Mouse (Mus musculus) ES-E14 (cell line): ENCODE results near the gene Umps. TPM values are rescaled to one million over a fixed set of nuclear protein-coding genes. Genes with fewer than 3 reads are reported as not detected.

Experiments used
- DNase-seq: peaks from one replicate; pipeline ENCODE4 v3.0.0-alpha.2; 2013; ENCODE audit warnings: low read depth, low spot score
- H3K27ac ChIP-seq: 2 replicates; pipeline ENCODE4 v1.5.1; 2012; ENCODE audit warnings: low read depth, mild to moderate bottlenecking, low read length, moderate library complexity, mixed read lengths; ENCODE audit not compliant: poor library complexity, insufficient read depth, severe bottlenecking
- H3K36me3 ChIP-seq: 2 replicates; pipeline ENCODE4 v1.6.1; 2012; ENCODE audit warnings: mild to moderate bottlenecking, low read length, moderate library complexity, mixed read lengths; ENCODE audit not compliant: control insufficient read depth, poor library complexity, insufficient read depth, severe bottlenecking
- H3K4me1 ChIP-seq, 2 experiments: fragments of 150-350 bp in 1 of 2; sonication (generic) in 1 of 2; 2 replicates each; pipeline ENCODE4 v1.6.1; 2012; ENCODE audit warnings: low read length in 2 of 2, mild to moderate bottlenecking in 1 of 2, mixed read lengths in 1 of 2; ENCODE audit not compliant: control insufficient read depth in 2 of 2, insufficient read depth in 2 of 2, poor library complexity in 1 of 2
- H3K4me3 ChIP-seq, 2 experiments: fragments of 150-350 bp in 1 of 2; sonication (generic) in 1 of 2; 2 replicates each; pipeline ENCODE4 v1.5.1; 2012; ENCODE audit warnings: low read length in 2 of 2, low read depth in 1 of 2, mild to moderate bottlenecking in 1 of 2, mixed read lengths in 1 of 2; ENCODE audit not compliant: insufficient read depth in 1 of 2, poor library complexity in 1 of 2, severe bottlenecking in 1 of 2
- H3K9ac ChIP-seq: 2 replicates; pipeline ENCODE4 v1.6.1; 2012; ENCODE audit warnings: low read depth, mild to moderate bottlenecking, low read length, mixed read lengths; ENCODE audit not compliant: poor library complexity, insufficient read depth, severe bottlenecking
- H3K9me3 ChIP-seq: fragments of 150-350 bp; sonication (generic); 2 replicates; pipeline ENCODE4 v1.6.1; 2012; ENCODE audit warnings: low read depth, mild to moderate bottlenecking, low read length; ENCODE audit not compliant: control insufficient read depth, insufficient read depth
- CHD2 ChIP-seq: IDR thresholded peaks from 2 replicates; pipeline ENCODE4 v1.6.1; 2014; ENCODE audit warnings: mild to moderate bottlenecking, low read depth, low read length, inconsistent platforms
- HCFC1 ChIP-seq: IDR thresholded peaks from 2 replicates; pipeline ENCODE4 v1.6.1; 2012; ENCODE audit warnings: low read length, inconsistent platforms, borderline replicate concordance; ENCODE audit not compliant: insufficient read depth
- MAFK ChIP-seq: IDR thresholded peaks from 2 replicates; pipeline ENCODE4 v1.6.1; 2014; ENCODE audit warnings: mild to moderate bottlenecking, low read depth, low read length, inconsistent platforms; ENCODE audit not compliant: insufficient read depth
- ZC3H11A ChIP-seq: IDR thresholded peaks from 2 replicates; pipeline ENCODE4 v1.6.1; 2012; ENCODE audit warnings: low read depth, mild to moderate bottlenecking, inconsistent platforms, low read length, borderline replicate concordance
- ZNF384 ChIP-seq: IDR thresholded peaks from 2 replicates; pipeline ENCODE4 v1.6.1; 2012; ENCODE audit warnings: low read depth, low read length, inconsistent platforms
- in situ Hi-C, 2 experiments: fragments of 600-800 bp; cut with MboI; formaldehyde crosslinking; loops; one replicate each; pipeline ENCODE4 v1.15.1; 2025; ENCODE audit warnings: low sequenced_read_pairs in 2 of 2, inconsistent platforms in 1 of 2; ENCODE audit not compliant: unreplicated experiment in 2 of 2
- total RNA-seq: library from RNA; depleted of rRNA; stranded (reverse); fragments of 300-350 nt; gene quantifications from 2 replicates; pipeline ENCODE4 v1.2.3, GENCODE M21; 2012

The Umps gene
- total RNA-seq, 1 experiment = 81.2 TPM

DNA sequence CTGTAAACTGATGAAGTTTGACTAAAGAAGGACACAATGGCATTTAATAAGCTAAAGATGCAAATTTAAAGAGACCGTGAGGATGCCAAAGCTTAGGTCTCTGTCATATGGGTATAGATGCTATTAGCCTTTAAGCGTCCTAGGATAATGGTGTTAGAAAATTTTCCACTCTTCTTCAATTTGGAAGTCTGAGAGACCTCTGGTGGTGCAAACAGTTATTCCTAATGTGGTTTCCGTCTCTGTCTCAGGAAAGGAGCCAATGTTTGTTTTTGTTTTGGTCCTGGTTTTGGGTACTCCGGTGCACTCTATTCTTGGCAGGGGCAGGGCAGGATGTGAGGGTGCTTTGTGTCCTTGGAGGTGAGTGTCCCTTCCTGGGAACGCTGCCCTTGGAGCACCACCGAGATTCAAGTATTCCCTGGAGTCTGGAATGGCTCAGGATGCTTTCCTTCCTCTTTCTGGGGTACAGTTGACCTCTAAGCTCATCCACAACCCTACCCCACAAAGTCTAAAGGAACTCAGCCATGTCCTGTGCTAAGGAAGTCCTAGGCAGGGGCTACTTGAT is 39.5 kb downstream of the Umps start:
- in situ Hi-C loops = no loop called here
- TF ChIP-seq HCFC1 = no peak
- TF ChIP-seq MAFK = no peak
- no peak for TF ChIP-seq CHD2
- TF ChIP-seq ZNF384 = no peak
- TF ChIP-seq ZC3H11A = no peak
- Histone ChIP-seq H3K27ac (no peak overlapping the region), H3K9me3 (no peaks in the 10 kb centered on the region), H3K36me3 (no peaks in the 10 kb centered on the region), H3K4me3 (no peak overlapping the region), H3K4me1 (no peaks in the 10 kb centered on the region), H3K9ac (no peak overlapping the region)
- DNase-seq = no peak

DNA sequence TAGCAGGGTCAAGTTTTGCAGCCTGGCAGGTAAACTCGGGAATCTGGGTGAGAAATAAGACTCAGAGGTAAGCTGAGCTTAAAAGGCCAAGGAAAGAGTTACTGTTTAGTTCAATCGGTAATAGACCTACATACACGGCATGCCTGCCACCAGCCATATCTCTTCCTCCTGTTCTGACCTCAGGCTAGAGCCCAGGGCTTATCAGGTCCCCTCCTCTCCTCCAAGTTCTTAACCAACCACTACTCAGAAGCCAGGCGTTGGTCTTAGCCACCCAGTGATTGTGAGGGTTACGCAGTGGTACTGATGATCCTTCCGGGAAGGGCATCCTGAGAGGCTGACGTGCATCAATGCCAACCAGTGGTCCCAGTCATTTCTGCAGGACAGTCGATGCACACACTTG is 43.1 kb downstream of the Umps start:
- Histone ChIP-seq H3K4me1 (no peaks in the 10 kb centered on the region), H3K9ac (no peak overlapping the region), H3K9me3 (no peaks in the 10 kb centered on the region), H3K27ac (no peak overlapping the region), H3K4me3 (no peak overlapping the region), H3K36me3 (peaks cover 4% of the 10 kb centered on the region; the same call in 1 of the 2 replicates)
- no peak for DNase-seq
- no peak for TF ChIP-seq MAFK
- TF ChIP-seq CHD2 = no peak
- no peak for TF ChIP-seq ZNF384
- no peak for TF ChIP-seq HCFC1
- no peak for TF ChIP-seq ZC3H11A
- in situ Hi-C loops = no loop called here

DNA sequence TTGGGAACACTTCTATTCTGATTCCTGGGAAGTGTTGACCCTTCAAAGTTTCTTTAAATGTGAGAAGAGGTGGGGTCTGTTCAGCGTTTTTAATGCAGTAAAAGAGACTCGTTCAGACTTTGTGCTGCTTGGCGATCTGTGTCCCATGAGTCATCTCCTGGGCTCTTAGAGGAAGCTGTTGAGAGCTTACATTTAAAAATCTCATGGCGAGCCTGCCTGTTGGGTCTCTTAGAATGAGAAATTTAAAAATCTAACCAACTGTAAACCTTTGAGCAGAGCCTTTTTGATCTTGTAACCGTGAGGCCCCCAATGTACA is 43.9 kb downstream of the Umps start:
- Histone ChIP-seq H3K4me1 (no peaks in the 10 kb centered on the region), H3K36me3 (peaks cover 4% of the 10 kb centered on the region; the same call in 1 of the 2 replicates)

DNA sequence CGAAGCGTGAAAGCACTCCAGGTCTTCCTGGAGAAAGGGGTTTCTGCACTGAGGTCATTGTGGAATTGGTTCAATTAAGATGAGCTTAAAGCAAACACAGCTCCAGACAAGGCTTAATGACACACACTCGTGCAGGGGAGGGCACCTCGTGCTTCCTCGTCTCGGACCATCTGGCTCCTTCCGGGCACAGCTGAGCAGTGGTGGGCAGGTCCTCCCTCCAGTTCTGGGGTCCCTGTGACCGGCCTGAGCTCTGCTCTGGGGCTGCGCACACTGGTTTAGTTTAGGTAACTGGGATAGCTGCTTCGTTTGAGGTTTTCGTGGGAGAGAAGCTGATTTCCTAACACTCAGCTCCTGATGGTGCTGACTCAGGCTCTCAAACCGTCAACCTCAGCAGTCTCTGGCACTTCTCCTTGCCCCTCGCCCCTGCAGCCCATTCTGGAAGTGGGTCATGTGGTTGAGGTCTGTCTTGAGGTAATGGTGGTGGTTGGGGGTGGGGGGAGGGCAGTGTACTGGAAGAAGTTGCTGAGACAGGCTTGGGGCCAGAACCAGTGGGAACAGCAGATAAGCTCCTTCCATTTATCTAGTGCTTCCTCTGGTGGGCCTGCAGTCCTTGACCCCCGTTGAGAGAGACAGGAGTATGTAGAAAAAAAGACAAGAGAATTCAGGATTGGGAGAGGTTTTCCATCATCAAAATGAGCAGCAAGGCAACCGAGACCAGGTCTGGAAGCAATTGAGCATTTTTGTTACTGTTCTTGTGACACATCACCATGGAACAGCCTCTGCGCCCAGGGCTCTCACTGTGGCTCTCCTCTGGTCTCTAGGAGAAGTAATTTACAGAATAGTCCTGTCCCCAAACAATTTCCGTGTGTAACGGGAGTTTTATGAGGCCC is 44.5 kb downstream of the Umps start:
- no peak for DNase-seq
- in situ Hi-C loops = no loop called here
- no peaks in the 10 kb centered on the region for H3K9me3 ChIP-seq
- H3K36me3 ChIP-seq = peaks cover 4% of the 10 kb centered on the region; the same call in 1 of the 2 replicates
- no peaks in the 10 kb centered on the region for H3K4me1 ChIP-seq
- H3K4me3 ChIP-seq = no peak overlapping the region
- no peak overlapping the region for H3K9ac ChIP-seq
- TF ChIP-seq ZNF384 (no peak), CHD2 (no peak), MAFK (no peak), ZC3H11A (no peak), HCFC1 (no peak)
- no peak overlapping the region for H3K27ac ChIP-seq

More for the DNA sequence above, 43.9 kb downstream of the Umps start:
- Histone ChIP-seq H3K4me3 (no peak overlapping the region), H3K27ac (no peak overlapping the region), H3K9me3 (no peaks in the 10 kb centered on the region), H3K9ac (no peak overlapping the region)
- TF ChIP-seq ZNF384 (no peak), HCFC1 (no peak), CHD2 (no peak), ZC3H11A (no peak), MAFK (no peak)
- no peak for DNase-seq
- in situ Hi-C loops = no loop called here
